Mouse (Mus musculus): ENCODE results near the gene Pi4kb. TPM values are rescaled to one million over a fixed set of nuclear protein-coding genes. Genes with fewer than 3 reads are reported as not detected.

Gene Pi4kb
- polyA plus RNA-seq, 1 experiment from 2014 or later: 29.1 TPM

- H3K36me3 ChIP-seq: no peaks in the 10 kb centered on the region
Observed at GRCm38 (mm10) chr3:94964989-94965388, 9.5 kb upstream of the Pi4kb start.

DNA sequence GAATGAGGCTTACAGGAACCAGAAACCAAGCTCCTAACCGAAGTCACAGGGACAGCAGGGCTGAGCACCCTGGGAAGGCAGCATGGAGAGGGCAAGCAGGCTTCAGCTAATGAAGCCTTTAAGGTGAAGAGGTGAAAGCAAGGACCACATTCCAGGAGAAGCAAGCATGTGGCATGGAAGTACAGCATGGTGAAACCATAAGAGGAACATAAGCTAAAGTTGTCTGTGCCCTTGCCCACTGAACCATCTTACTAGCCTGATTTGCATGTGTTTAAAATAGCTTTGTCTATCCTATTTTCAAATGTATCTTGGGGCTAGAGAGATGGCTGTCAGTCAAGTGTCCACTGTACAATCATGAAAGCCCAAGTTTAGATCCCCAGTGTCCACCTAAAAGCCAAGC is 8.7 kb upstream of the Pi4kb start:
- ATAC-seq (ENCODE audit: insufficient number of reproducible peaks, low FRiP score, low TSS enrichment, low read depth): no peak
- Histone ChIP-seq H3K4me3 (no peak overlapping the region), H3K27ac (no peak overlapping the region), H3K4me1 (no peaks in the 10 kb centered on the region), H3K9me3 (no peaks in the 10 kb centered on the region), H3K4me2 (no peak overlapping the region), H3K9ac (no peak overlapping the region), H3K27me3 (no peaks in the 10 kb centered on the region), H3K36me3 (no peaks in the 10 kb centered on the region)
- 70% methylated on average over 1 of the region's 1 CpGs for WGBS

More at GRCm38 (mm10) chr3:94964989-94965388, 9.5 kb upstream of the Pi4kb start:
- WGBS: 91% methylated on average over 1 of the region's 1 CpGs
- ATAC-seq (ENCODE audit: insufficient number of reproducible peaks, low FRiP score, low TSS enrichment, low read depth): no peak
- no peaks in the 10 kb centered on the region for H3K4me1 ChIP-seq
- H3K27me3 ChIP-seq: no peaks in the 10 kb centered on the region
- H3K27ac ChIP-seq: no peak overlapping the region
- no peak overlapping the region for H3K9ac ChIP-seq
- no peak overlapping the region for H3K4me2 ChIP-seq
- no peak overlapping the region for H3K4me3 ChIP-seq
- no peaks in the 10 kb centered on the region for H3K9me3 ChIP-seq

- no peaks in the 10 kb centered on the region for H3K27me3 ChIP-seq
- no peak overlapping the region for H3K27ac ChIP-seq
- no peak overlapping the region for H3K9ac ChIP-seq
- no peak overlapping the region for H3K4me3 ChIP-seq
- H3K36me3 ChIP-seq: peaks cover under 1% of the 10 kb centered on the region; the same call in 1 of the 2 replicates
- no peaks in the 10 kb centered on the region for H3K9me3 ChIP-seq
- peaks cover 18% of the 10 kb centered on the region for H3K4me1 ChIP-seq
- ATAC-seq (ENCODE audit: insufficient number of reproducible peaks, low FRiP score, low TSS enrichment, low read depth): no peak
- H3K4me2 ChIP-seq: no peak overlapping the region
- 84% methylated on average over 3 of the region's 3 CpGs for WGBS
Observed at GRCm38 (mm10) chr3:94972552-94972951, 2.0 kb upstream of the Pi4kb start.

- H3K9me3 ChIP-seq: no peaks in the 10 kb centered on the region
- H3K27me3 ChIP-seq: no peaks in the 10 kb centered on the region
- ATAC-seq (ENCODE audit: insufficient number of reproducible peaks, low FRiP score, low TSS enrichment, low read depth): no peak
- peaks cover 6% of the 10 kb centered on the region for H3K36me3 ChIP-seq
- no peak overlapping the region for H3K9ac ChIP-seq
- H3K4me1 ChIP-seq: peaks cover 18% of the 10 kb centered on the region
- no peak overlapping the region for H3K4me2 ChIP-seq
- no peak overlapping the region for H3K27ac ChIP-seq
- H3K4me3 ChIP-seq: peak overlapping the region; percentile 94
- WGBS: 84% methylated on average over 5 of the region's 5 CpGs
Observed at GRCm38 (mm10) chr3:94973620-94974019, 911 bp upstream of the Pi4kb start.

DNA sequence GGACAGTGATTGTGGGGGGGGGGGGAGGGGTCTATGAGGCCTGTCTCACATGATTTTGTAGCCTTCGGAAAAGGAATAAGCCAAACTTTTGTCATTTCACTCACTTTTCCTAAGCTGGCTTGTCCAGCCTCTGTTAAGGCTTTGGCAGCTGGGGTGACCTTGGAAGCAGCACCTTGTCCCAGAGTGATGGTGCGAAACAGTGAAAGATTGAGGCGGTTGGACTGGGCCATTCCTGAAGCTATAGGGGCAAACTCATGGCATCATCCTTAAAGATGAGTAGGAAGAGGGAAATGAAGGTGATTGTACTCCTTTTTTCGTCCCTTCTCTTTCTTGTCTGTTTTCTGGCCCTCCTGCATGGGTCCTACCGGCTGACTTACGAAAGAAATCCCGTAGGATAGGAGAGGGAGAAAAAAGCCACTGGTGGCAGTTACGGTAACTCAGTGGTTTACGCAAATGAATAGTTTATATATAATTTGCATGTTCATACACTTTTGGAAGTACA is 454 bp upstream of the Pi4kb start:
- Histone ChIP-seq H3K4me3 (peak overlapping the region; percentile 94), H3K36me3 (peaks cover 6% of the 10 kb centered on the region), H3K27ac (no peak overlapping the region; the same call in 1 of the 2 replicates), H3K9me3 (no peaks in the 10 kb centered on the region), H3K4me1 (peaks cover 18% of the 10 kb centered on the region), H3K27me3 (no peaks in the 10 kb centered on the region), H3K4me2 (peak overlapping the region; percentile 63), H3K9ac (peak overlapping the region; percentile 33)
- ATAC-seq (ENCODE audit: insufficient number of reproducible peaks, low FRiP score, low TSS enrichment, low read depth): no peak
- WGBS: 23% methylated on average over 9 of the region's 9 CpGs

GRCm38 (mm10) chr3:94984312-94984711 is 9.8 kb downstream of the Pi4kb start:
- no peak overlapping the region for H3K27ac ChIP-seq
- H3K4me2 ChIP-seq: no peak overlapping the region
- H3K4me3 ChIP-seq: no peak overlapping the region
- peaks cover 56% of the 10 kb centered on the region for H3K36me3 ChIP-seq
- no peaks in the 10 kb centered on the region for H3K27me3 ChIP-seq
- peaks cover 27% of the 10 kb centered on the region for H3K4me1 ChIP-seq
- H3K9me3 ChIP-seq: no peaks in the 10 kb centered on the region
- no peak overlapping the region for H3K9ac ChIP-seq
- no peak for ATAC-seq (ENCODE audit: insufficient number of reproducible peaks, low FRiP score, low TSS enrichment, low read depth)
- 87% methylated on average over 11 of the region's 11 CpGs for WGBS

- Histone ChIP-seq H3K27ac (no peak overlapping the region), H3K4me3 (no peak overlapping the region), H3K36me3 (peaks cover 55% of the 10 kb centered on the region), H3K4me2 (no peak overlapping the region), H3K9ac (no peak overlapping the region), H3K4me1 (peaks cover 39% of the 10 kb centered on the region), H3K9me3 (no peaks in the 10 kb centered on the region), H3K27me3 (no peaks in the 10 kb centered on the region)
- 87% methylated on average over 2 of the region's 2 CpGs for WGBS
- ATAC-seq (ENCODE audit: insufficient number of reproducible peaks, low FRiP score, low TSS enrichment, low read depth): no peak
Observed at GRCm38 (mm10) chr3:94985513-94985912, 11.0 kb downstream of the Pi4kb start.

GRCm38 (mm10) chr3:94987578-94987977 is 13.0 kb downstream of the Pi4kb start:
- ATAC-seq (ENCODE audit: insufficient number of reproducible peaks, low FRiP score, low TSS enrichment, low read depth): no peak
- Histone ChIP-seq H3K9ac (no peak overlapping the region), H3K36me3 (peaks cover 47% of the 10 kb centered on the region)

GRCm38 (mm10) chr3:94989159-94989761 is 14.7 kb downstream of the Pi4kb start:
- peak; percentile 45; the same call in 1 of the 2 replicates for ATAC-seq (ENCODE audit: insufficient number of reproducible peaks, low FRiP score, low TSS enrichment, low read depth)
- no peak overlapping the region for H3K4me3 ChIP-seq
- no peaks in the 10 kb centered on the region for H3K27me3 ChIP-seq
- peaks cover 49% of the 10 kb centered on the region for H3K36me3 ChIP-seq
- no peak overlapping the region for H3K9ac ChIP-seq
- H3K4me2 ChIP-seq: peak overlapping the region; percentile 22; the same call in 1 of the 2 replicates
- H3K4me1 ChIP-seq: peaks cover 39% of the 10 kb centered on the region
- 22% methylated on average over 9 of the region's 9 CpGs for WGBS
- no peaks in the 10 kb centered on the region for H3K9me3 ChIP-seq
- peak overlapping the region; percentile 78 for H3K27ac ChIP-seq

More at GRCm38 (mm10) chr3:94987578-94987977, 13.0 kb downstream of the Pi4kb start:
- Histone ChIP-seq H3K27me3 (no peaks in the 10 kb centered on the region), H3K4me2 (no peak overlapping the region), H3K4me1 (peaks cover 39% of the 10 kb centered on the region), H3K4me3 (no peak overlapping the region), H3K27ac (no peak overlapping the region), H3K9me3 (no peaks in the 10 kb centered on the region)

DNA sequence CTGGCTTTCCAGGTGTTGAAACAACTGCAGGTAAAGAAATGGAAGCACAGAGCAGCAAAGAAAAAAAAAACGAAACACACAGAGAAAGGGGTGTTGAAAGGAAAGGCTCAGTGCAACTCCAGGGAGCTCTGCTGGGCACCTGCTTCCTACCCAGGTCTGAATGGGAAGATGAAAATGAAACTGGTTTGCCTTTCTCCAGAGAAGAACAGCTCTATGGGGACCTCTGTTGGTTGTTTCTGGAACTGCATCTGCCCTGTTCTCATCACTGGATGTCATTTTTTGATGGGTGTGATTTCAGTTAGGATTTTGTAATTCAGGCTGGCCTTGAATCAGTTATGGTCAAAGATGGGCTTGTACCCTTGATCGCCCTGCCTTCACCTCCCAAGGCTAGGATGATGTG is 22.4 kb downstream of the Pi4kb start:
- Histone ChIP-seq H3K4me3 (no peak overlapping the region), H3K27ac (no peak overlapping the region), H3K9me3 (no peaks in the 10 kb centered on the region), H3K4me2 (no peak overlapping the region), H3K27me3 (no peaks in the 10 kb centered on the region), H3K9ac (no peak overlapping the region), H3K36me3 (peaks cover 95% of the 10 kb centered on the region), H3K4me1 (no peaks in the 10 kb centered on the region)
- WGBS: 43% methylated on average over 2 of the region's 2 CpGs
- no peak for ATAC-seq (ENCODE audit: insufficient number of reproducible peaks, low FRiP score, low TSS enrichment, low read depth)

GRCm38 (mm10) chr3:95002569-95002968 is 28.0 kb downstream of the Pi4kb start:
- 87% methylated on average over 4 of the region's 4 CpGs for WGBS
- no peaks in the 10 kb centered on the region for H3K27me3 ChIP-seq

DNA sequence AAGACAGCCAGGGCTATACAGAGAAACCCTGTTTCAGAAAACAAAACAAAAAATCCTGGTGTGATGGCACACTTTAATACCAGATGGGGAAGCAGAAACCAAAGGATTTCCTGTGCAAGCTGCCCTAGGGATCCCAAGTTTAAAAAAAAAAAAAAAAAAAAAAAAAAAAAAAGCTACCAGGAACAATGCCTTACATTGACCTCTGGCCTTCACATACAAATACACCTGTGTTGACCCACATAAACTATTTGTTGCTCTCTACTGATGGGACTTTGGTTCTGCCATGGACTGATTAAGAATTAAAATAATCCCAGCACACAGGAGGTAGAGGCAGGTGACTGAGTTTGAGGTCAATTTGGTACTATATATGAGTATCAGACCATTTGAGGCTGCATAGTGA is 28.7 kb downstream of the Pi4kb start:
- H3K4me3 ChIP-seq: no peak overlapping the region
- H3K27ac ChIP-seq: no peak overlapping the region
- no peak overlapping the region for H3K9ac ChIP-seq
- H3K36me3 ChIP-seq: peaks cover 90% of the 10 kb centered on the region
- no peak overlapping the region for H3K4me2 ChIP-seq
- no peaks in the 10 kb centered on the region for H3K4me1 ChIP-seq
- no peak for ATAC-seq (ENCODE audit: insufficient number of reproducible peaks, low FRiP score, low TSS enrichment, low read depth)
- no peaks in the 10 kb centered on the region for H3K27me3 ChIP-seq
- no peaks in the 10 kb centered on the region for H3K9me3 ChIP-seq

More at GRCm38 (mm10) chr3:95002569-95002968, 28.0 kb downstream of the Pi4kb start:
- H3K36me3 ChIP-seq: peaks cover 90% of the 10 kb centered on the region
- no peak overlapping the region for H3K4me2 ChIP-seq
- no peak overlapping the region for H3K27ac ChIP-seq
- no peaks in the 10 kb centered on the region for H3K4me1 ChIP-seq
- no peak overlapping the region for H3K9ac ChIP-seq
- no peak overlapping the region for H3K4me3 ChIP-seq
- no peak for ATAC-seq (ENCODE audit: insufficient number of reproducible peaks, low FRiP score, low TSS enrichment, low read depth)
- H3K9me3 ChIP-seq: no peaks in the 10 kb centered on the region

Measured in limb, embryonic 15.5 days (tissue).